Mouse (Mus musculus) embryo, embryonic 11.5 days (tissue): ENCODE measurements around the gene Olfr802.

Experiments
- DNase-seq: peaks from one replicate; pipeline ENCODE4 v3.0.0-alpha.2; 2012; ENCODE audit warnings: low read depth, low spot score

The Olfr802 gene

GRCm38 (mm10) chr10:129688069-129688468, at the start of gene Olfr802:
Olfr802 (minus strand) TSS chr10:129688169.
- no peak for DNase-seq

- no peak for DNase-seq
These were observed 41.3 kb upstream of the Olfr802 start, which contains the start of gene Olfr805 for GRCm38 (mm10) chr10:129729275-129729674. Olfr805 (minus strand) TSS chr10:129729375.

GRCm38 (mm10) chr10:129702910-129703309, 14.9 kb upstream of the Olfr802 start, which contains the start of gene Olfr804:
Olfr804 (plus strand) TSS chr10:129703210.
- no peak for DNase-seq

- DNase-seq, result no peak
These were observed 6.2 kb upstream of the Olfr802 start, which contains the start of gene Olfr803 for GRCm38 (mm10) chr10:129694186-129694585. Olfr803 (minus strand) TSS chr10:129694286.

GRCm38 (mm10) chr10:129673765-129674164, 14.2 kb downstream of the Olfr802 start, which contains the start of gene Olfr801:
Olfr801 (minus strand) TSS chr10:129673865.
- no peak for DNase-seq

- no peak for DNase-seq
These were observed 30.6 kb downstream of the Olfr802 start, which contains the start of gene Olfr800 for GRCm38 (mm10) chr10:129657394-129657793. Olfr800 (plus strand) TSS chr10:129657694.

- no peak for DNase-seq
These were observed 36.2 kb downstream of the Olfr802 start for GRCm38 (mm10) chr10:129651763-129652162.

- DNase-seq, result no peak
These were observed 50.8 kb downstream of the Olfr802 start, which contains the start of gene Olfr799 for GRCm38 (mm10) chr10:129637184-129637583. Olfr799 (plus strand) TSS chr10:129637484.

GRCm38 (mm10) chr10:129627834-129628233, 60.1 kb downstream of the Olfr802 start, which contains the start of gene Olfr798:
Olfr798 (minus strand) TSS chr10:129627934.
- no peak for DNase-seq
